Mouse (Mus musculus) heart, postnatal 0 days (tissue): ENCODE results near the gene Plcb4. TPM values are rescaled to one million over a fixed set of nuclear protein-coding genes. Genes with fewer than 3 reads are reported as not detected.

Source experiments
- ATAC-seq: fragments of 200-750 bp; cut with Nextera tagmentation; 2 replicates; pipeline ENCODE4 v1.8.0; 2017; ENCODE audit warnings: low read depth, moderate number of reproducible peaks, moderate library complexity; ENCODE audit not compliant: insufficient read depth
- DNase-seq: peaks from one replicate; pipeline ENCODE4 v3.0.0-alpha.2; 2016; ENCODE audit warnings: low spot score
- H3K27ac ChIP-seq: fragments of 300-500 bp; sonication (generic); 2 replicates; pipeline ENCODE4 v1.5.1; 2014; ENCODE audit warnings: low read depth, mild to moderate bottlenecking
- H3K27me3 ChIP-seq: fragments of 300-500 bp; sonication (generic); 2 replicates; pipeline ENCODE4 v1.6.1; 2014; ENCODE audit warnings: low read length, mixed read lengths; ENCODE audit not compliant: control insufficient read depth, insufficient read depth
- H3K36me3 ChIP-seq: fragments of 300-500 bp; sonication (generic); replicated peaks from 2 replicates; pipeline ENCODE4 v1.6.1; 2014; ENCODE audit warnings: low read length, mixed read lengths; ENCODE audit not compliant: control insufficient read depth, insufficient read depth
- H3K4me1 ChIP-seq: fragments of 300-500 bp; sonication (generic); 2 replicates; pipeline ENCODE4 v1.6.1; 2014; ENCODE audit warnings: antibody characterized with exemption; ENCODE audit not compliant: control insufficient read depth, insufficient read depth
- H3K4me2 ChIP-seq: fragments of 300-500 bp; sonication (generic); 2 replicates; pipeline ENCODE4 v1.6.1; 2014; ENCODE audit warnings: low read depth, mild to moderate bottlenecking, low read length, moderate library complexity
- H3K4me3 ChIP-seq: fragments of 300-500 bp; sonication (generic); 2 replicates; pipeline ENCODE4 v1.5.1; 2014; ENCODE audit warnings: low read depth, low read length
- H3K9ac ChIP-seq: fragments of 300-500 bp; sonication (generic); replicated peaks from 2 replicates; pipeline ENCODE4 v1.6.1; 2014; ENCODE audit warnings: low read depth, low read length, mixed read lengths
- H3K9me3 ChIP-seq: fragments of 300-500 bp; sonication (generic); replicated peaks from 2 replicates; pipeline ENCODE4 v1.6.1; 2016; ENCODE audit warnings: low read length; ENCODE audit not compliant: control insufficient read depth
- CTCF ChIP-seq: IDR thresholded peaks from 2 replicates; pipeline ENCODE4 v1.5.1; 2016; ENCODE audit warnings: antibody characterized with exemption, control low read depth, low read depth
- EP300 ChIP-seq: IDR thresholded peaks from 2 replicates; pipeline ENCODE4 v1.6.1; 2016; ENCODE audit warnings: antibody characterized with exemption, low read depth
- WGBS: fragments of 180-500 bp; shearing (Covaris S2); extraction: QIAGEN DNeasy Blood & Tissue Kit; methylation state at CpG from one replicate; pipeline ENCODE4 v1.1.7; 2014; 5-methylcytosine and 5-hydroxymethylcytosine counted together
- polyA plus RNA-seq: library from polyadenylated mRNA; unstranded; fragments of >200 nt; fragmentation: Nextera tagmentation; extraction: Ambion mirVana; gene quantifications from 2 replicates; pipeline ENCODE4 v1.2.1, GENCODE M21; 2015
- total RNA-seq: library from RNA; depleted of rRNA; stranded (reverse); fragments of >200 nt; gene quantifications from 2 replicates; pipeline ENCODE4 v1.2.3, GENCODE M21; 2014; ENCODE audit warnings: low replicate concordance

Plcb4 gene
- total and polyA plus RNA-seq, 2 experiments from 2014 or later = 34.7 to 57.0 TPM

- Histone ChIP-seq H3K27me3 (no peaks in the 10 kb centered on the region), H3K27ac (peak overlapping the region; percentile 48), H3K9ac (peak overlapping the region; percentile 18), H3K4me3 (peak overlapping the region; percentile 13; the same call in 1 of the 2 replicates), H3K36me3 (no peaks in the 10 kb centered on the region), H3K4me2 (peak overlapping the region; percentile 45), H3K4me1 (peaks cover 28% of the 10 kb centered on the region), H3K9me3 (no peaks in the 10 kb centered on the region)
- WGBS = 14% methylated on average over 16 of the region's 16 CpGs
- ATAC-seq (peak; percentile 39), DNase-seq (peak; percentile 53)
- no peak for TF ChIP-seq CTCF
Measured at GRCm38 (mm10) chr2:135717232-135718134, 58.7 kb downstream of the Plcb4 start.

- ATAC-seq (peak; percentile 45; the same call in 1 of the 2 replicates), DNase-seq (no peak)
- no peak overlapping the region for H3K4me3 ChIP-seq
- peak overlapping the region; percentile 39 for H3K27ac ChIP-seq
- no peak for TF ChIP-seq EP300
- TF ChIP-seq CTCF = no peak
- no peaks in the 10 kb centered on the region for H3K36me3 ChIP-seq
- H3K9ac ChIP-seq = no peak overlapping the region
- H3K4me2 ChIP-seq = no peak overlapping the region
- H3K9me3 ChIP-seq = no peaks in the 10 kb centered on the region
- H3K27me3 ChIP-seq = no peaks in the 10 kb centered on the region
- H3K4me1 ChIP-seq = peaks cover 34% of the 10 kb centered on the region
- WGBS = 52% methylated on average over 5 of the region's 5 CpGs
Measured at GRCm38 (mm10) chr2:135722109-135722508, 63.3 kb downstream of the Plcb4 start.

DNA sequence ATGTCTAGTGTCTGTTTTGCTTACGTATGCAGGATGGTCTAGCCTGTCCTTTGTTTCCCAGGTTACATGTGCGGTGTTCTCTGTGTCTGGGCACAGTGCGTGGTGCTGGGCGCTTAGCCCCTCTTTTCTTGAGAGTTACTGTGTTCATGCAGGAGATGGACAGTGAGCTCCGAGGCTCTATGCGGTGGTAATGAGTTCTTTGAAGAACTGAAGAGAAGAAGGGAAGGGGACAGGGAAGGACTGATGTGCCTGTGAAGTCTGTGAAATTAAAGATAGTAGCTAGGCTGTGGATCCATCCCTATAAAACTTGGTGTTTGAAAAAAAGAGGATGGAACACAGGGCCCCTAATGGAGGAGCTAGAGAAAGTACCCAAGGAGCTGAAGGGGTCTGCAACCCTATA, 64.6 kb downstream of the Plcb4 start:
- peaks cover 35% of the 10 kb centered on the region for H3K4me1 ChIP-seq
- H3K36me3 ChIP-seq = no peaks in the 10 kb centered on the region
- no peak overlapping the region for H3K4me3 ChIP-seq
- H3K27ac ChIP-seq = no peak overlapping the region
- no peak for ATAC-seq
- no peaks in the 10 kb centered on the region for H3K27me3 ChIP-seq
- 93% methylated on average over 6 of the region's 6 CpGs for WGBS
- H3K9me3 ChIP-seq = no peaks in the 10 kb centered on the region
- DNase-seq = no peak
- TF ChIP-seq EP300 = no peak
- TF ChIP-seq CTCF = no peak
- no peak overlapping the region for H3K9ac ChIP-seq
- H3K4me2 ChIP-seq = no peak overlapping the region

DNA sequence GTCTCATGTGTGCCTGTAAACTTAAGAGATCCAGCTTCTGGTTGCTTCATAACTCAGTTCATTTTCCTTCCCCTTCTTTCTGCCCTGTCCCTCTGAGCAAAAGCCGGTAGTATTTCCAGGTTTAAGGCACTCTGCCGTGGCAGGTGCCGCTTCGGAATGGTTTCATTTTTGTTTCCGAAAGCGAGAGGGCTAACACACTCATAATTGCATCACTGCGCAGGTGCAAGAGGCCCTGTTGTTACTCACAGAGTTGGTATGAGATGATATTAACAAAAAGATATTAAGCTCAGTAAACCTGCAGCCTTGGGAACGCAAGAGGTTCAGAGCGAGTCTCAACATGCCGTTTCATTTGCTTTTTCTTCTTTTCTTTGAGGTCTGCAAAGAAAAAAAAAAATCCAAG, 65.7 kb downstream of the Plcb4 start:
- peaks cover 35% of the 10 kb centered on the region for H3K4me1 ChIP-seq
- no peaks in the 10 kb centered on the region for H3K36me3 ChIP-seq
- H3K27me3 ChIP-seq = no peaks in the 10 kb centered on the region
- no peak for TF ChIP-seq EP300
- TF ChIP-seq CTCF = no peak
- H3K9me3 ChIP-seq = no peaks in the 10 kb centered on the region
- H3K9ac ChIP-seq = no peak overlapping the region
- no peak overlapping the region for H3K4me3 ChIP-seq
- H3K27ac ChIP-seq = no peak overlapping the region
- ATAC-seq (no peak), DNase-seq (no peak)
- WGBS = 95% methylated on average over 10 of the region's 10 CpGs
- no peak overlapping the region for H3K4me2 ChIP-seq

GRCm38 (mm10) chr2:135725362-135725761, 66.6 kb downstream of the Plcb4 start:
- Histone ChIP-seq H3K27ac (peak overlapping the region; percentile 58; the same call in 1 of the 2 replicates), H3K9ac (no peak overlapping the region), H3K4me3 (no peak overlapping the region), H3K4me1 (peaks cover 35% of the 10 kb centered on the region), H3K36me3 (no peaks in the 10 kb centered on the region), H3K9me3 (no peaks in the 10 kb centered on the region), H3K27me3 (no peaks in the 10 kb centered on the region), H3K4me2 (no peak overlapping the region)
- WGBS = 60% methylated on average over 4 of the region's 4 CpGs
- ATAC-seq = no peak
- TF ChIP-seq CTCF = no peak
- no peak for TF ChIP-seq EP300
- DNase-seq = no peak

DNA sequence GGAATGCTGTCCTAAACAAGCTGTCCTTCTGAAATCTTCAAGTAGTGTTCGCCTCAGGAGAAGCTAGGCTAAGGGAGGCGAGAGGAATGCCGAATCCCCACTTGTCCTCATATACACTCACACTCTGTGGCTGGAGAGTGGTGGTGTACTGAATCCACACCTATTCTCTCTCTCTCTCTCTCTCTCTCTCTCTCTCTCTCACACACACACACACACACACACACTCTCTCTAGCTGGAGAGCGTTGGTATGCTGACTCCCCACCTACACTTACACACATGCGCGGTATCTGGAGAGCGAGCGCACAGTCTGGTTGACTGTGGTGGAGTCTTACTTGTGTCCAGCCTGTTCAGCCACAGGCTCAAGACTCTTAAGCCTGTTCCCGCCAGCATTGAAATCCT, 68.3 kb downstream of the Plcb4 start:
- Histone ChIP-seq H3K9me3 (no peaks in the 10 kb centered on the region), H3K36me3 (no peaks in the 10 kb centered on the region), H3K27ac (peak overlapping the region; percentile 30; the same call in 1 of the 2 replicates), H3K4me3 (no peak overlapping the region), H3K4me2 (no peak overlapping the region), H3K9ac (no peak overlapping the region), H3K4me1 (peaks cover 44% of the 10 kb centered on the region), H3K27me3 (no peaks in the 10 kb centered on the region)
- ATAC-seq (0 out of 2 replicates have a peak, but pooled peaks have one; percentile 19), DNase-seq (no peak)
- no peak for TF ChIP-seq CTCF
- TF ChIP-seq EP300 = no peak
- 49% methylated on average over 9 of the region's 9 CpGs for WGBS
